Mouse (Mus musculus) cerebellum, postnatal 36 days (tissue): ENCODE measurements at regions not wholly inside any gene's neighbourhood (a gene's known extent, or its start where the extent isn't known, plus 50 kb on each side); places are given as distances from the start of the nearest gene placed in this dataset.

Source experiments
- DNase-seq, 2 experiments: peaks; one replicate each; pipeline ENCODE4 v3.0.0; 2021 to 2022; ENCODE audit warnings: mixed read lengths in 2 of 2

DNA sequence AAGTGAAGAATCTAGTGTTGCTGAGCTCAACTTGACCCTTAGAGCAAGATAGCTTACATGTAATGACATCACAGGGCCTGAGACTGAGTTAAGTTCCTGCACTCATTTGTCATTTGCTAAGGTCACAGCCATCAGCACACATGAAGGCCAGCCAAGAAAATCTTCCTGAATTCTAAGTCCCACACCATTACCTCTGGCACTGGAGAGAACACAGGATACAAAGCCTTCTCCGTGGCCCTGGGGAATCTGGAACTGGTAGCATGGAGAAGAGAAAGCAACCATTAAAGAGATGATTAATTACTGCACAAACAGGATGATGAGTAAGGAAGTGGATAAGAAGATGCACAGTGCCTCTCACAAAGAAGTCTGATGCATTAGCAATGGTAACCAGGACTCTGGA is 232.0 kb downstream of the Wdr72 start:
- DNase-seq = no peak

DNA sequence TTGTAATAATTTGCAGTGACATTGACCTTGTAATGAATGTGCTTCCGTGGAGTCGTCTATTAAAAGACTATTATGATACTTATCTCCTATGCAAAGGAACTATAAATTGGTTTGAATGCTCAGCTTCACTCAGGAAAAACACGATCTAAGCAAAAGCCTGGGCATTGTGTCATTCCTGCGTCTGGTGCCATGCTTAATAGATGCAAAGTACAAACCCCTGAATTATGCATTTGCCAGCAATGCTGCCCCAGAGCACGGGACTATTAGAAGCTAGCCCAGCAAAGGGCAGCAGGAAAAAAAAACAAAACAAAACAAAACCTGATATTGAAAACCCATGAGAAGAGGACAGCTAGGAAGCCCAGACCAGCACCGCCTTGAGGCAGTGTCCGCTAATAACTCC is 234.9 kb downstream of the Wdr72 start:
- DNase-seq = no peak

DNA sequence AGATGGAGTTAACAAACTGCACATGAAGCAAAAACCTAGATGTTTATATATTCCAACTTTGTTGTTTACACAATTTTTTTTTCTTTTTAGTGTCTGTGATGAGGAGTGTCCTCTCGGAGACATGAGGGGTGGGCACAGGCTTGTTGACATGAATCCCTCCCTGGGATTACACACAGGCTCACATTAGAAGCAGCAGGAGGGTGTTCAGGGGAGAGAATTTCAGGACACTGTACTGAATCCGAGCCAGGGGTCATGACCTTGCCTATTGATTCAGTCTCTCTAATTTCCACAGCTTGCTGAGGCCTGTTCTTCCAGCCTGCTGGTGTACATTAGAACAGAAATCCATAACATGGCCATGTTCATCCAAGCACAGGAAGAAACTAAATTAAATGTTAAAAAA is 238.6 kb downstream of the Wdr72 start:
- no peak for DNase-seq

DNA sequence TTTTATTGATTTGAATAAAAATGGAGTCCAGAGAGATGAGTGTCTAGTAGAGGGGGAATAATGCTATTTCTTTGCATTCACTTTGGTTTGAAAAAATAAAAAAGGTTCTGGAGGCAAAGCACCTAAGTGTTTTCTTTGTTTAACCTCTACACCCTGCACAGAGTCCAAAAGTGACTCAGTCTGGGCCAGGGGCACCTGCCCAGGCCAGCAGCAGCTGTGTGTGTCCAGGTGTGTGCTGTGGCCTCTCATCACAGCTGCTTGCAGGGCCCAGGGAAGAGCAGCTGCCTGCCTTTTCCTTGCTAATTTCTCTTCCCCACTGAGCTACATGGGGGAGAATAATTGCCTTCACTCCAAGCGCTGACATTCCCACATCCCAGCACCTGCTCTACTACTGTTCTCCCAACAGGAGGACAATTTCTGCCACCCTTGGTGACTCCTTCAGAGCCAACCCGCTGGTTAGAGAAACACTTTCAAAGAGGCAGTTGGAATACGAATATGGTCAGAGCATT is 255.8 kb downstream of the Wdr72 start:
- DNase-seq = no peak

DNA sequence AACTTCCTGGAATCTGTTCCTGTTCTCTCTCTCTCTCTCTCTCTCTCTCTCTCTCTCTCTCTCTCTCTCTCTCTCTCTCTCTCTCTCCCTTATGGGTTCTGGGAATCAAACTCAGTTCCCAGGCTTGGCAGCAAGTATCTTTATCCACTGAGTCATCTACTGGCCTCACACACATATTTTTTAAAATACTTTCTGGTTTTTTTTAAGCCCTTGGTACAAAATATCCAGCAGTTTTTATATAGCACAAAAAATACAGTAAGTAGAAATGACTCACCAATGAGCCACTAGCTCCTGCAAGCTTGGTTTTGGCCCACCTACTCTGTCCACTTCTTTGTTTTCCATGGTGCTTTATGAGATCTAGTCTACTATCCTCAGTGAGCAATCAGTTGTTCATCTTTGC is 266.0 kb downstream of the Wdr72 start:
- no peak for DNase-seq

DNA sequence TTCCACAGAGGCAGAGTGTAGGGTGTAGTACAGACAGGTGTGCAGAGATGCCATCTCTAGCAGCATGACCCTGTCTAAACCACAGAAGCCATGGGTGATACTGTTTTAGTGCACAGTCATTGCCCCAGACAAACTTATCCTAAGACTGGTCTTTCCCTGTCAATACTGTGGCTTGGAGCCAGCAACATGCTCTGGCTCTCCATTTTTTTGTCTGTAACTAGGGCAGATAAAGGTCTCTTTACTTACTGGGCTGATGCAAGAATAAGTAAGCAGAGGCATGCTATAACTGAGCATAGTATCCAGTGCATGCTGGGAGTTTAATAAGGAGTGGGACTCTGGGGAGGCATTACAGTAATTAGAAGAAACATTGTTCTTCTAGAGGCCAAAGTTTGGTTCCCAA is 267.0 kb downstream of the Wdr72 start:
- DNase-seq = no peak

DNA sequence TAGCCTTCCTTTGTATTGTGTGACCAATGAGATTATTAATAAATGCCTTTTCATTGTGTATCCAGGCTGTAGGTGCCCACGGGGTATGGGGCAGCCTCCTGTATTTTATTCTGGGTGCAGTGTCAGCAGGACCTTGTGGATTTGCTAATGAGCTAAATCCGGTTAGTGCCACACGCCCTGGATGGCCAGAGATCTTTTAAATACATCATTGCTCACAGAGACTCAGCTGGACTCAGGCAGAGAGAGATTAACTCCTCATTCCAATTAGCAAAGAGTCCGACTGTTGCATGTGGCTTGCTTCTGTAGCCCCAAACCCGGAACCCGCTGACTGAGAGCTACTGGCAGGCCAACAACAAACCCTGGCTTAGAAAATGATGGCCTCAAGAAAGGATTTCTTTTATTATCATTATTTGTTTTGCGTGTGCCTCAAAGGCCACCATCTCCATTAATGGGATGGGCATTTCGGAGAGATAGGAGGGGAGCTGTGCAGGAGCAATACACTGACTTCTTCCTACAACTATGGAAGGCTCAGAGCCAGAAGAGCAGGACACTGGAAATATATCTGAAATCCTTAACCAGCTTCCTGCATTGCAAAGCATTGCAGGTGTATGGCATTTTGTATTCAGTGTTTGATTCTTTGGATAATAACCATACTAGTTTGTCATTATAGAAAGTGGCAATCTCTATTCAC is 274.2 kb downstream of the Wdr72 start:
- no peak for DNase-seq

DNA sequence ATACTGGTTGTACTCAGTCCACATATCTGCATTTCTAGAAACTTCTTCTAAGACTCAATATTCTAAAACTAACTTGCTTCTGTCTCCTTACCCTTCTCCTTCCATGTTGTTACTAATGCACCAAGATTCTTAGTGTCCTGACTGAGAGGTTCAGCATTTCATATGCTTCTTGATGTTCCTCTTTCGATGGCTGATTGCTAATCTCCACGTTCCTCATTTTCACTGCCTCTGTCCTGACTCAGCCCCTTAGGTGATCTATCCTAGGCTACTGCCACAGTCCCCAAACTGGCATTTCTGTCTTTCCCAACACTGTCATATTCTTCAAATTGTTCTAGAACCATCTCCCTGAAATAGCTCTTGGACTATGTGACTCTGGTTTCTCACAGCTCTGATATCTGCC is 315.4 kb downstream of the Wdr72 start:
- no peak for DNase-seq

DNA sequence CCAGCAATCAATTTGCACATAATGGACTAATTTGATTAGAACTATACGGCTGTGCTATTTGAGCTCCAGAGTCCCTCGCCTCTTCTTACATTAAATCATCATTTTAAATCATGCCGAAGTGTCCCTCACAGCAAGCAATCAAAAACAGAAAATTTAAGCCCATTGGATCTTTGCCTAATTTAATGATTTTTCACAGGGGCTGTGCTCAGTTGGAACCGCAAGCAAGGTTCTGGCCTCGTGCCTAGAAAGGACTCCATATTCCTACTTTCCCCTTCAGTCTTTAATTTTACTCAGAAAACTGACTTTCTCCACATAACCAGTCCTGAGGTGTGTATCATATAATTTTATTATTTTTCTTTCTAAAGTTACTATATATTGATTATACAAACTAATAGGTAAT is 339.8 kb downstream of the Wdr72 start:
- no peak for DNase-seq

DNA sequence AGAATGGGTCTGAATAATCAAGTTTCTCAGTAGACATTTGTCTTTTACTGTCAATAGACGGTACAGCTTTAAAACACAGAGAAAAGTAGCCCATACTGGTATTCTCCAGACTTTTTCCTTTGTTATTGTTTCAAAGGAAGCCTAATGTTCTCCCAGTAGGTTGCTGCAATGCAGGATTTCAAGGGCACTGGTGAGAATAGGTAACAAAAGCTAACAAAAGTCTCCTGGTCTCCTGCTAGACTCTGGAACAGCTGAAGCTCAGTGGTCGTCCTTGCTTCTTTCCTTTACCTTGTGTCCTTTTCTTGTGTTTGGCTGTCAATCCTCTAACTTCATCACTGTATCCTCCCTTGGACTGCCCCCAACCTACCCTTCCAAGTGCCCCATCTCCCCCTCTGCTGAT is 350.9 kb downstream of the Wdr72 start:
- no peak for DNase-seq

DNA sequence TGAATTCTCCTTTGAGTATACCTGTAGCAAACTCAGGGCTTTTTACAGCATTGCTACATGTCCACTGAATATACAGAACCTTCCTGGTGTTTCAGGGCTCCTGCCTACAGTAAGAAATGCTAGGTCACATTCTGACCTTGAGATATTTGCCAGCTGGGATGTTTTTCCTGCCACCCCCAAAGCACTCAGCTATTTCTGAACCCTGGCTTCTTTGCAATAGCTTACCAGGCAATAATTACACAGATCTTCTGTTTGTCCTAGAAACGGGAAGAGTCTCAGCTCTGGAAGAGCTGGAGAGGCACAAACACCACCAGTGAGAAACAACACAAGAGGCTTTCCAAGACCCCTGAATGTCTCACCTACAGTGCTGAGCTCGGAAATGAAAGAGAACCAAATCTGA is 366.7 kb downstream of the Wdr72 start:
- no peak for DNase-seq

DNA sequence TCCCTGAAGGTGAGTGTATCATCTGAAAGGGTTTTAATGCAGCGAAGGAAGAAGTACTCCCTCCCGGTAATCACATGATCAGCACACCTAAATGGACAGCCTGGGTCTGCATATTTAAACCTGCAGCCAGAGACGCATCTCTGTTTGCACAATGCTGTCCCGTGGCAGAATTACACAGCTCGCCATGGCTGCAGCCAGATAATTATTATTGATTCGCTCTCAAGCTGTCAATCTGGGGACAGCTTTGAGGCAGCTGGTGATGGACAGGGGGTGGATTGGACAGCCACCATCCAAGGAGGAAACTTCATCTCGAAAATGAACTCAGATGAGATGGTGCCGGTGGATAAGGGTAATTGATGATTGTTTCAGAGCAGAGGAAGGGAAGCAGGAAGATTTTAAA is 369.1 kb downstream of the Wdr72 start:
- no peak for DNase-seq

DNA sequence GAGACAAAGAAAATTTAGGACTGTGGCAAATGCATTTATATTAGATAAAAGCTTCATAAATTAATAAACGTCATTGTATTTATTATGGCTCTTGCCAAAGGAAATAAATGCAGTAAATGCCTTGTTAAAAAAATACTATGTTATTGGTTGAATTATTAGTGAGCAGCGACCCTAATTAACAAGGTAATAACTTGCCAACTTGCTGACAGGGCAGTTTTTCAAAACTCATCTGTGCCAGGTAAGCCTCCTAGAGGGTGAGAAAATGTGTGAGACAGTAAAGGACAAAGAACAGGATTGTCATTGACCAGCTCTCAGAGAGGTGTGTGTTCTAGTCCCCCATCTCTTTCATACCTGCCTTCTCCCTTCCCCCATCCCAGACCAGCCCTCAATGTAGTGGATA is 347.8 kb upstream of the Onecut1 start:
- DNase-seq = no peak

DNA sequence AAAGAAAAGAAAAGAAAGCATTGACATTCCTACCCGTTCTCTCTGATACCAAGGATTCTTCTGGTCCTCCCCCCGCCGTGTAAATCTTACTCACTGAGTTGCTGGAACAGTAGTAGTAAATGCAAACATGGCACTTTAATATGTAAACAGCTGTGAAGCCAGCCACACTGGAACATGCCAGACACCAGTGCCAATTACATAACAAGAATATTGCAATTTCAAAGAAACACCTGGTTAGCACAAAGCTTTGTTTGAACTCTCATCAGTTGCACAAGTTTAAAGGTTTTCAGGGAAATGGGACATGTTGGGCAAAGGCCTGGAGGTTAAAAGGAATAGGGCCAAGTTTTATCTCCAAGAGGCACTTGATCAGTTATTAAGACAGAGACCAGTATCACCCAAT is 333.2 kb upstream of the Onecut1 start:
- DNase-seq = no peak

DNA sequence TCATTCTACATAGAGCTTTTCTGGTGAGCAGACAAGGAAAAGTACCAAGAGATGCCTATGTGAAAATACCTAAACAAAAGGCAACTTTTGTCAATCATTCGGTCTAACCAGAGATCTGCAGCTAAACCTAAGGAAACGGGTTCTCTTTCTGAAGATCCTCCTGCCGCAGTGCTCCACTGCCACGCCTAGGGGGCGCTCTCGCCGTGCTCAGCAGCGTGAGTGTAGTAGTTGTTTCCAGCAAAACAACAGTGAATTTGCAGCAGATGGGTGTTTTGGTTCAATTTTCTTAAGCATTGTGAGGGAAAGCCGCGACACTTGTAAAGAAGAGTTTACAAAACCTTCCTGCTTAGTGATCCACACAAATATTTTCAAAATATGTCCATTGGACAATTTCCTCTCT is 331.4 kb upstream of the Onecut1 start:
- DNase-seq = peak; percentile 60 to 67

DNA sequence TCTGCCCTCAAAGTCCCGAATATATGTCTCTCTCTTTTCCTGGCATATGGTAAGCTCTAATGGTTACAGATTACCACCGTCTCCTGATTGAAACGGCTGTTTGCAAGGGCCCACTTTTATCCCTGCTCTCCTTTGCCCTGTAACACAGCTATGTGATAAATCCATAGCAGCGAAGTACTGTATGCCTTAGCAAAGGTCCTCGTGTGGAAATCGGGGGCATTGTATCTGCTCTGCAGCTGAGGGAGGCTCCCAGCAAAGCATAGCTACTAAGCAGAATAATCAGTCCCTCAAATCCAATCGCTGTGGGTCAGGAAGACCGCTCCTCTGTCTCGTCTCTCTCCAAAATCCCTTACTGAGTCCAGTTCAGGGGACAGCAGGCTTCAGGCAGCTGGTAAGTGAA is 331.0 kb upstream of the Onecut1 start:
- DNase-seq = no peak

DNA sequence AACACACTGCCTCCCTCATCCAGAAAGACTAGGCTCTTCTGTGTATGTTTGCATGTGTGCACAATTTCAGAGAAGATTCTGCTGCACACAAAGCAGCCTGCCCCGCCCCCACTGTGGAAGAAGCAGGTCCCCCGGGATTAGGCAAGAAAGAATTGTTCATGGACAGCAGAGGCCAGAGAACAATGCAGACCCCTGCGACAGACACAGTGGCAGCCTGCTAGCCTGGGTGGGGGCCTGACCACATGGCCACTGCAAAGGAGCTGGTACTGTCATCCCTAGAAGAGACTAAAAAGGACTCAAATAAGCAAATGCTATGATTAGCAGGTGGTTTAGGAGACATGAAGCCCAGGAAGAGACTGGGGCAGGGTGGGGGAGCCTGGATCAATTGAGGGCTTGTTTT is 329.7 kb upstream of the Onecut1 start:
- no peak for DNase-seq

DNA sequence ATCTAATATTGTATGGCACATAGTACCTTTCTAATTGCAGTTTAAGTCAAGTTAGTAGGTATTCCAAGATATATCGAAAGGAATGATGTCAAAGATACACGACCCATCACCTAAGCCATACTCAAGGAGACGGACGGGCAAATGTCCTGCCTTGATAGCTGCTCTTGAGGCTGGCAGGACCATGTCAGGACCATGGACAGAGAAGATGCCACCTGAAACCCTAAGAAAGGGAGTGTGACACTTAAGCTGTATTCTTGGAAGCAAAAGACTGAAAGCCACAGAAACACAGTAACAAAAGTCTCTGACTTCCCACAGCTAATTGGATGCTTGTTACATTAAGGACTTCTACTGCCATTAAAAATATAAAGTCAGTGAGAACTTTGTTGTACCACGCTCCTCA is 326.7 kb upstream of the Onecut1 start:
- no peak for DNase-seq

DNA sequence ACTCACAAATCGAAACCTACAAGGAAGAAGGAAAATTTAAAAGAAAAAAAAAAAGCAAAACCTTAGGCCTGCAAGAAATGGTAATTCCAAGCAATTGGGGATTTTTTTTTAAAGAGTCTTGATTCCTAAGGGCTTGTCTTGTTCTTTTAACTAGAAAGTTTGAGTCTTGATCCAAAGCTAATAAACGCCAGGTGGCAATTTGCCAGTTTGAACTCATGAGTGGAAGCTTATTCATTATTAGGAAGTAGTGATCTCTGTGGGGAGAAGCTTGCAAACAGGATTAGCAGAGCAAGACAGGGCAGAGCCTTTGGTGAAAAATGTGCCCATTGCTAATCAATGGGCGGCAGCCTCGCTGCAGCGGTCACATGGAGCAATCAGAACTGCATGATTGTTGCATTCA is 305.6 kb upstream of the Onecut1 start:
- no peak for DNase-seq

DNA sequence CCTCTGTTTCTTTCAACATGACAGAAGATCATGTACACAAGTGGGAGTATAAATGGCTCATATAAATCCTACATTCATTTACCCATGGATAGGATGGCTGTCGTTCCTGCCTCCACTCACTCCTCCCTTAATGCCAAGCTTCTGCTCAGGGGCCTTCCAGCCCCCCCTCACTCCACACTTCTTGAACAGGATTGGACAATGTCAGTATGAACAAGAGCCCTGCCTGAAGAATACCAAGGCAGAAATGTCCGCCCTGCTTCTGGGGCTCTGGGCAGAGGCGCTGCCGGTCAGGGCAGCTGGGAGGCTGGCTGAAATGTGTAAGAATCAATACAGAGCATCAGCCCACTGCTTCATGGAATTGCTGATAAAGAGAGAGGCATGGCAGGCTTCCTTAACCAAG is 269.0 kb upstream of the Onecut1 start:
- DNase-seq = no peak

DNA sequence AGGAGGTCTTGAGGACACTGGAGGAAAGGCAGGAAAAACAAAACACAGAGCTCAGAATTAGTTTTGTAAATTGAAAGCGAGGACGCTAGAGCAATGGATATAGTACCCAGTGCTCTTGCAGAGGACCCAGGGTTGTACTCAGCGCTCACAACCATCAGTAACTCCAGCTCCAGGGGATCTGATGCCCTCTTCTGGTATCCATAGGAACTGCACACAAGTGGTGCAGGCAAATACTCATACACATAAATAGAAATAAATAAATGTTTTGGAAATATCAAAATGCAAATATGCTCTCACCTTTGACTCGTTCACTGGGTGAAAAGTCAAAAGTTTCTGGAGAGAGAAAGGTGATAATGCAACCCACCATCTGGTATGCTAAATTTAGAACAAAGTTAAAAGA is 267.8 kb upstream of the Onecut1 start:
- no peak for DNase-seq

DNA sequence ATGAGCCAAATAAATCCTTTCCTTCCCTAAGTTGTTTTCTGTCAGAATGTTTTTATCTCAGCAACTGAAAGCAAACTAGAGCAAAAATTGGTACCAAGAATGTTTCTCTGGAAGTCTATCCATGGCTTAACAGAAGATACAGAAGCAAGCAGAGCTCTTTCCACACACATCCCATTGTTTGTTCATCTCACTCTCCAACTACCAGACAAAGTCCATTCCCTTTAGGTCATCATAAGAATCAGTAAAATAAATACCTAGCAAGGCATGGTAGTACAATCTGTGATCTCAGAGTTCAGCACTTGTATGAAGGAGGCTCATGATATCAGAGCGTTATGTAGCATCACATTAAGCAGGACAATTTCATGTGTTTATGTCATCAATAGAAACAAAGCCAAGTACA is 257.3 kb upstream of the Onecut1 start:
- no peak for DNase-seq

DNA sequence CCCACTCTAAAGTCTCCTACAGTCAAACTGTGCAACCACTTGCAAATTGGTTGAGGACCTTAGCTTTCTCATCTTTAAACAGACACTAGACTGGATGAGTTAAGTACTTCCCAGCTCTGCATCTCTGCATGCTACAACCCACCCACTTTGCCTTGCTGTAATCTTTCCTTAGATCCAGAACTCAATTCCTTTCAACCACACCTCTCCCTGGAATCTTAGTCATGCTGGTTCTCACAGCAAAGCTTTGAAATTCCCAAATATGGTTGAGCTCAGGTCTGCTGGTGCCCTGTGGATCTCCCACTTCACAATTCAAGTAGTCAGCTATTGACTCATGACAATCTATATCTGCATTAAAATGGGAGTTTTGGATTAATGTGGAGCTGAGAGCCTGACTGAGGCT is 239.8 kb upstream of the Onecut1 start:
- DNase-seq = no peak

DNA sequence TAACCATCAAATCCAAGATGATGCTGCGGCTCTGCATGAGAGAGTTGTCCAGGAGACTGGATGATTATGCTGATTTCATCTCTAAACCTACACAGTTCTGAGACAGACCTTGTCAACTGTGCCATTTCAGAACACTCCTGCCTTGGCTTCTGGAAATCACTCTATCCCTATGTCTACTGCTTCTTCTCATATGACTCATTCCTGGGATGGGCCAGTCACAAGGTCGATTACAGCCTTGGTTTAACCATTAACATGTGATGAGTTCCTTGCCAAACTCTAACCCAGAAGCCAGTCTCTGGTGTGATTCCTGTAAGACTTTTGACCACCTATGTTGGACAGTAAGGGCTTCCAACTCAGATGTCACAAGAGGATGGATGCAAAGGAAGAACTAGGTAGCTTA is 216.3 kb upstream of the Onecut1 start:
- no peak for DNase-seq

DNA sequence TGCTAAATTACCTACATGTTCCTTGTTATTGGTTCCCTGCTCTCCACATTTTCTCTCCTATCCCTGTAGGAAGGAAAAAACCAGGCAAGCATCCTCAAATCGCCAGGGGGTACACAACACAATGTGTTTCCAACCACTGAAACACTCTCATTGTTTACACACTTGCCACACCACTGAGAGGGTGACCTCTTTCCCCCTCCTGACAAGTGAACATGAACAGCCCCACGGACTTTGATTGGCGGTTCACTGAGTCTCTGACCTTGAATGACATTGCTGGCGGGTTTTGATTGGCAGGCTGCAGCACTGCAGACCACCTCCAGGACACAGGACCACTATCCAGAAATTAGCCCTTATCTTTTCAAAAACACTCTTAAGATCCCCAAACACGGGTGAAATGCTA is 211.7 kb upstream of the Onecut1 start:
- DNase-seq = no peak

DNA sequence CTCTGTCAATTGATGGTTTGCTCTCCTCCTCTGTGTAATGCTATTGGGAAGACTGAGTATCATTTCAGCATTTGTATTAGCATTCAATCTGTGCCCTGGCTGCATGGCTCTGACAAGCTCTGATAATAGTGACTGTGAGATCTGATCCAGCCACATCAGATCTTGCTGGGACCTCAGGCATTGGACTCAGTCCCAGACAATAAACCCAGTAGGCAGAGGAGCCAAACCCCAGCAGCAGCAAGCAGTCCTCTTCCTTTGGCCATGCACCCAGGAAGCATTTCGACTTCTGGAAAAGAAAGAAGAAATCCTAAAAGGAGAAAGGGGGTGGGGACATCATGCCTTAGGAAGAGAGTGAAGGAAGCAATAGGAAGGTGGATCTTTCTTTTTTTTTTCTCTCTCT is 205.8 kb upstream of the Onecut1 start:
- no peak for DNase-seq
